Mouse (Mus musculus) adrenal gland, postnatal 10 days (tissue): Measurements from ENCODE around the gene Stxbp2. TPM values are rescaled to one million over a fixed set of nuclear protein-coding genes. Genes with fewer than 3 reads are reported as not detected.

Experiments
- DNase-seq: peaks from one replicate; pipeline ENCODE4 v3.0.0; 2021; ENCODE audit warnings: mixed read lengths
- total RNA-seq, 2 experiments: library from RNA; stranded (reverse); gene quantifications; 2 replicates each; pipeline ENCODE4 v1.2.3; 2021

Gene Stxbp2
- total RNA-seq, 2 experiments from 2014 or later = 70.1 to 89.1 TPM

- DNase-seq = no peak
These were observed 48.9 kb downstream of the Stxbp2 start for GRCm38 (mm10) chr8:3679656-3680055.

GRCm38 (mm10) chr8:3682435-3682834 is 51.7 kb downstream of the Stxbp2 start:
- DNase-seq = no peak

- peak; percentile 57 for DNase-seq
These were observed 52.8 kb downstream of the Stxbp2 start for GRCm38 (mm10) chr8:3683408-3684176.

GRCm38 (mm10) chr8:3684530-3684929 is 53.8 kb downstream of the Stxbp2 start:
- DNase-seq = no peak

- no peak for DNase-seq
These were observed 54.7 kb downstream of the Stxbp2 start for GRCm38 (mm10) chr8:3685422-3685821.

DNA sequence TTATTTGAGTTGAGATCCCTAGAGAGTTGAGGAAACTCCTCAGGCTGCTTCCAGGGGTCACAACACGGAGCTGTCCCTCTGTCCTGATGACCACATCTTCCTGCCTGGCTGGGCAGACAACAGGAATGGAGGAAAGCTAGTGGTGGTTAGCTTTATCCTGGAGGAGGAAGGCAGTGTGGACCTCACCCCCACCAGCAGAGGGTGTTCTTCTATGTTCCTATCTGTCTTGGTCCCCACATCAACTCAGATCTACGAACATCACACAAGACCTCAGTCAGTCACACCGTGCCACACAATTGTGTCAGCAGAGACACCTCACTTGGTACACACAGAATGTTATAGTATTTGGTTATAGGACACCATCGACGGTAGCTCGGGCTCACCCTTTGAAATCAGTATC is 56.8 kb downstream of the Stxbp2 start:
- DNase-seq = no peak

- DNase-seq = no peak
These were observed 60.0 kb downstream of the Stxbp2 start for GRCm38 (mm10) chr8:3690774-3691173.

Other genes with a start within 250 kb of the Stxbp2 start
- gene Arhgef18, start 237.9 kb upstream of the Stxbp2 start, total RNA-seq = 10 to 100 TPM; 27.4 to 36.5 TPM
- 10 to 100 TPM; 13.3 to 16.1 TPM for gene Pex11g, start 163.3 kb upstream of the Stxbp2 start, total RNA-seq
- gene Tex45, start 160.1 kb upstream of the Stxbp2 start, total RNA-seq = under 1 TPM in 1 of 2 experiments, not detected in 1; 0.27 TPM
- gene Zfp358, start 137.8 kb upstream of the Stxbp2 start, total RNA-seq = 10 to 100 TPM; 23.9 to 25.3 TPM
- gene Mcoln1, start 130.5 kb upstream of the Stxbp2 start, total RNA-seq = 10 to 100 TPM; 30.2 to 37.6 TPM
- 10 to 100 TPM; 24.2 to 39.3 TPM for gene Pnpla6, start 115.6 kb upstream of the Stxbp2 start, total RNA-seq
- gene C330021F23Rik, start 63.0 kb upstream of the Stxbp2 start, total RNA-seq = 1 to 10 TPM in 1 of 2 experiments, under 1 TPM in 1; 0.61 to 1.9 TPM
- gene Camsap3, start 43.7 kb upstream of the Stxbp2 start, total RNA-seq = 10 to 100 TPM in 1 of 2 experiments, 1 to 10 TPM in 1; 9.1 to 13.8 TPM
- 10 to 100 TPM; 33.1 to 33.9 TPM for gene Xab2, start 9.6 kb upstream of the Stxbp2 start, total RNA-seq
- 100 to 1,000 TPM; 104 to 118 TPM for gene Pet100, start 9.4 kb upstream of the Stxbp2 start, total RNA-seq
- gene Pcp2, start 5.4 kb upstream of the Stxbp2 start, total RNA-seq = not detected
- 10 to 100 TPM in 1 of 2 experiments, 1 to 10 TPM in 1; 3.7 to 33.4 TPM for gene Retn, start 24.8 kb downstream of the Stxbp2 start, total RNA-seq
- 1 to 10 TPM; 1.2 to 1.7 TPM for gene Mcemp1, start 34.8 kb downstream of the Stxbp2 start, total RNA-seq
- gene Fcor, start 41.4 kb downstream of the Stxbp2 start, total RNA-seq = 10 to 100 TPM; 28.3 to 29.9 TPM
- gene Trappc5, start 45.3 kb downstream of the Stxbp2 start, total RNA-seq = 10 to 100 TPM; 19.5 to 23.1 TPM
- 1 to 10 TPM; 2.5 to 3.4 TPM for gene Fcer2a, start 63.2 kb downstream of the Stxbp2 start, total RNA-seq
- 10 to 100 TPM in 1 of 2 experiments, 1 to 10 TPM in 1; 7.4 to 14.3 TPM for gene Clec4g, start 89.7 kb downstream of the Stxbp2 start, total RNA-seq
- gene Cd209a, start 118.0 kb downstream of the Stxbp2 start, total RNA-seq = under 1 TPM; 0.63 to 0.79 TPM
- not detected for gene Cd209e, start 223.4 kb downstream of the Stxbp2 start, total RNA-seq
- gene Cd209d, start 247.6 kb downstream of the Stxbp2 start, total RNA-seq = 1 to 10 TPM in 1 of 2 experiments, under 1 TPM in 1; 0.88 to 1.3 TPM